Mouse (Mus musculus) cerebellum, postnatal 36 days (tissue): ENCODE results near the gene Gm49380.

Source experiments
- DNase-seq, 2 experiments: peaks; one replicate each; pipeline ENCODE4 v3.0.0; 2021 to 2022; ENCODE audit warnings: mixed read lengths in 2 of 2

The Gm49380 gene

GRCm38 (mm10) chr9:44113105-44113789, at the start of gene Gm49380, which contains the start of gene Rnf26:
TSS of gene Gm49380 (minus strand) at chr9:44113500.
TSS of gene Rnf26 (minus strand) at chr9:44113517.
- peak; percentile 95 to 97 for DNase-seq

- no peak for DNase-seq
Observed at GRCm38 (mm10) chr9:44159886-44160285, 46.6 kb upstream of the Gm49380 start.

- no peak for DNase-seq
Observed at GRCm38 (mm10) chr9:44147290-44147689, 34.0 kb upstream of the Gm49380 start.

- DNase-seq = peak; percentile 69 to 74
Observed at GRCm38 (mm10) chr9:44144718-44145060, 31.4 kb upstream of the Gm49380 start.

- DNase-seq = peak in 1 of 2 experiments; percentile 60
Observed at GRCm38 (mm10) chr9:44144023-44144717, 30.9 kb upstream of the Gm49380 start.

- no peak for DNase-seq
Observed at GRCm38 (mm10) chr9:44143421-44143820, 30.1 kb upstream of the Gm49380 start.

GRCm38 (mm10) chr9:44141951-44142350, 28.7 kb upstream of the Gm49380 start:
- DNase-seq = no peak

GRCm38 (mm10) chr9:44137846-44138245, 24.5 kb upstream of the Gm49380 start:
- DNase-seq = no peak

GRCm38 (mm10) chr9:44135731-44136411, 22.6 kb upstream of the Gm49380 start:
- DNase-seq = peak; percentile 43 to 58

GRCm38 (mm10) chr9:44134851-44135730, 21.8 kb upstream of the Gm49380 start:
- DNase-seq = peak; percentile 69 to 72

- DNase-seq = peak; percentile 85 to 87
Observed at GRCm38 (mm10) chr9:44134101-44134850, 21.0 kb upstream of the Gm49380 start, which contains the start of gene Mcam. TSS of gene Mcam (plus strand) at chr9:44134469.

- DNase-seq = no peak
Observed at GRCm38 (mm10) chr9:44133287-44133686, 20.0 kb upstream of the Gm49380 start.

- DNase-seq = no peak
Observed at GRCm38 (mm10) chr9:44132200-44132599, 18.9 kb upstream of the Gm49380 start.

- no peak for DNase-seq
Observed at GRCm38 (mm10) chr9:44131276-44131590, 17.9 kb upstream of the Gm49380 start.

- DNase-seq = no peak
Observed at GRCm38 (mm10) chr9:44130581-44131275, 17.4 kb upstream of the Gm49380 start.

GRCm38 (mm10) chr9:44130034-44130433, 16.7 kb upstream of the Gm49380 start:
- DNase-seq = peak in 1 of 2 experiments; percentile 47

- no peak for DNase-seq
Observed at GRCm38 (mm10) chr9:44129633-44130032, 16.3 kb upstream of the Gm49380 start.

- DNase-seq = no peak
Observed at GRCm38 (mm10) chr9:44127351-44127801, 14.1 kb upstream of the Gm49380 start.

GRCm38 (mm10) chr9:44126746-44127145, 13.4 kb upstream of the Gm49380 start:
- DNase-seq = no peak

GRCm38 (mm10) chr9:44125546-44126428, 12.5 kb upstream of the Gm49380 start:
- peak; percentile 87 to 94 for DNase-seq
